Mouse (Mus musculus) kidney, adult 2 months (tissue): Measurements from ENCODE around the gene Rtcb.

Experiments used
- CTCF ChIP-seq: fragments of 200-500 bp; conservative IDR thresholded peaks from 2 replicates; pipeline ENCODE4 v1.5.1; 2011; ENCODE audit warnings: low read depth, mild to moderate bottlenecking, control low read depth, low read length, moderate library complexity, mixed read lengths; ENCODE audit not compliant: insufficient read depth, insufficient read length
- POLR2A ChIP-seq: fragments of 200-500 bp; IDR thresholded peaks from one replicate; pipeline ENCODE4 v1.6.1; 2011; ENCODE audit warnings: low read depth, low read length, control low read depth

DNA sequence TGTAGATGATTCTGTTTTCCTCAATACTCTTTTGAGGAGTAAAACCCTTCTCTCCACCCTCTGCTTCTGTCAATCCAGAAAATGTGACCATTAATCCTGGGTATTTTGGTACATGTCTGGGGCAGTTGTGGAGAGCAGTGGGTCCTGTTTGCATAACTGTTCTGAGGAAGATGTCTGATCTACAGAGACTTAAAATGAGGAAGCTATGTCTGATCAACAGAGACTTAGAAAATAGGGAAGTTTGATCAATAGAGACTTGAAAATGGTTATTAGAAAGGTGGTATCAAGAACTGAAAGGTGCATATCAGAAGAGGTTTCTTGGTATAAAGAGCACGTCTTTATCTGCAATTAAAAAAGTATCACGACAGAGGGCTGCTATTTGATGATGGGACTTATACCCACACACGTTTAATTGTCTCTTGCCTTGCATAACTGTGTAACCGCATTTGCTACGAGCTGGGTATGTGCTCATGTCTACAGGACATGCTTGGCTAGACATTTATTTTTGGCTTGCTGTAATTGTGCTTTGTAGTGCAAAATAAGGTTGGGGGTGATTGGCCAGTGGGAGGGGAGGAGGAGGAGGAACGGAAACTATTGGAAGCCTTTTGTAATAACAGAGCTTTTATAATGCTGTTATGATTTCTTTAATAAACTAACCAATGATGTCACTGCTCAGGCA, 5.7 kb downstream of the Rtcb start:
- TF ChIP-seq POLR2A (no peak), CTCF (no peak)
